Mouse (Mus musculus) kidney, adult 11 months (tissue): ENCODE data around the gene Gm42878.

Experiments used
- DNase-seq: peaks from one replicate; pipeline ENCODE4 v3.0.0; 2022

Gene Gm42878

DNA sequence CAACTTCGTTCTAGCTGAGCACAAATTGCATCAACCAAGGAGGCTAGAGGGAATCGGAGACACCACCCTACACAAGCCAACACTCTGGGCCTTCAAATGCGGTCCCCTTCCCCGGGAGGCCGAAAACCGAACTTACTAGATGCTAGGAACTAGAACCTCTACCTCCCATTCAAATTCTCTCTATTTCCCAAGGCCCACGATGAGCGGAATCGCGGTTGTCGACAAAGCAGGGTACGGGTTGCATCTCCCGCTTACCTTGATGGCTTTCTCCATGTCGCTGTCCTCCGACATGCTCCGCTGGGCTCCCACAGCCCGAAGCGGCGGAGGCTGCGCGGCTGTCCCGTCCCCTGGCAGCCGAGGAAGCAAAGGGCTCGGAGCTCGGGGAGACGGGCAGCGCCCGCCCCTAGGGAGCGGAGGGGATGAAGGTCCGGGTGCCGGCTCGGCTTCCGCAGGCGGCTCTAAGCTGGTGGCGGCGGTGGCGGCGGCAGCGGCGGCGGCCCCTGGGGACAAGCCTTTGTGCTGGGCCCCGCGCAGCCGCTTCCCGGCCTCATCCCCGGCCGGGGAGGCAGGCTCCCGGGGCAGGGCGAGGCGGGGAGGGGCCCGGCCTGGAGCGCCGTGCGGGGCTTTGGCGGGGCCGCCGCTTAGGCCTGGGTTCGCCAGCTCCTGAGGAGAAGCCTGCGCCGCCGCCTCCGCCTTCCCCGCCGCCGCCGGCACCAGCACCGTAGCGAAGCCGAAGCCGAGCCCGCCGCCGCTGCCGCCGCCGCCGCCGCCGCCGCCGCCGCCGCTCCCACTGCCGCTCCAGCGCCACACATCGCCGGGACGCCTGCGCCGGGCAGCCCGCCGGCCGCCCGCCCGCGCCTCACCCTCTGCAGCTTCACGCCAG, at the start of gene Gm42878, which contains the start of gene Adam1a:
TSS of gene Gm42878 (minus strand) at position 573 of the 883 bp plus-strand sequence.
TSS of gene Adam1a (minus strand) at position 573 of the 883 bp plus-strand sequence.
- no peak for DNase-seq

DNA sequence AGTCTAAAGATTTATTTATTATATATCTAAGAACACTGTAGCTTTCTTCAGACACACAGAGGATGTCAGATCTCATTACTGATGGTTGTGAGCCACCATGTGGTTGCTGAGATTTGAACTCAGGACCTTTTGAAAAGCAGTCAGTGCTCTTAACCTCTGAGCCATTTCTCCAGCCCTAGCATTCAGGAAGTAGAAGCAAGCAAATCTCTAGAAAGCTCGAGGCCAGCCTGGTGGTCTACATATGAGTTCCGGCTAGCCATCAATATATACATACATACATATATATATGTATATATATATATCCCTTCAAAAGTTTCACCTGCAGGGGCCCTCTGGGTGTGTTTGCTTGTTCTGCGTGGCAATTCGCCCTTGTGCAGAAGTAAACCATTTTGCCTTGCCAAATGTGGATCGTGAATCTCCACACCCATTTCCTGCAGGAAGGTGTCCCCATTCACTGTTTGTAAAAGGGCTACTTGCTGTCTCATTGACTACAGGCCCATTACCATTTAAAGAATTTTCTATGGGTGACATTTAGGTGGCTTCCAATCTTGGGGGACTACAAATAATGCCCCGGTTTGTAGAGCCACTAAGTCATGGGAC, 49.5 kb upstream of the Gm42878 start:
- no peak for DNase-seq

DNA sequence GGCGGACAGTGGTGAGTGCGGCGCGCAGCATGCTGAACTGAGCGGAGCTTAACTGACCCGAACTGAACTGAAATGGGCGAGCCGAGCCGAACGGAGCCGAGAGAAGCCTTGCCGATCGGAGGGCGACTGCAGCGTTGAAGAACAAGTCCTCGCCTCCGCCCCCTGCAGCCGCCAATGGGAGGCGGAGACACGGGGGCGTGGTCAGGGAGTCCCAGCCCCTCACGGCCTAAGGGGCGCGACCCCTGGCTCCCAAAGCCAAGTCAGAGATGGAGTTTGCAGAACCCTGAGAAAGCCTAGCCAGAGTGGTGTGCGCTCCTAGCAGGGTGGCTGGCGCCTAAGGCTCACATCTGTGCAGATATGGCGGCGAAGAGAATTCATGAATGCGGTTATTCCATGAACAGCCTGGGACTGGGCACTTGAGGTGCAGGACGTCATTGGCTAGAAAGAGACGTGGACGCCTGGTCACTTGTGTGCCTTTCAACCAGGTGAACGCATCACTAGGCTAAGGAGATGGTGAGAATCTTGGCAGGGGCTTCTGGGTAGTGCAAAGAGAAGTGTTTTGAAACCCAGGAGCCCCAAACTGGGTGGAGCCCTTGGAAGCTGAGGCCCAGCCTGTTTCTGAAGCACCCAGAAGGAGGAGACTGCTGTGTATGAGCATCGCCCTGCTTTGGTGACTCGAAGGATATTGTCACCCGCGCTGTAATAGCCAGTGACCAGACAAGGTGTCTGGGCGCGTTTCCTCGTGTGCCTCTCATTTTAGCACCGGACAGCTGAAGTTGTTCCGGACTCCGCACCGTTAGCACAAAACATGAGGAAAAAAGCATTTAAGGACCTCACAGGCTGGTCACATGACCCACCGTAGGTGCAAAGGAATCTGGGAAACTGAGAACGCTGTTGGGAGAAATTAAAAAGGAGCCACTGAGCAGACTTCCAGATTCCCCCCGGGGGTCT, 48.4 kb upstream of the Gm42878 start, which contains the start of gene Aldh2:
TSS of gene Aldh2 (minus strand) at position 374 of the 951 bp plus-strand sequence.
- DNase-seq = peak; percentile 92

DNA sequence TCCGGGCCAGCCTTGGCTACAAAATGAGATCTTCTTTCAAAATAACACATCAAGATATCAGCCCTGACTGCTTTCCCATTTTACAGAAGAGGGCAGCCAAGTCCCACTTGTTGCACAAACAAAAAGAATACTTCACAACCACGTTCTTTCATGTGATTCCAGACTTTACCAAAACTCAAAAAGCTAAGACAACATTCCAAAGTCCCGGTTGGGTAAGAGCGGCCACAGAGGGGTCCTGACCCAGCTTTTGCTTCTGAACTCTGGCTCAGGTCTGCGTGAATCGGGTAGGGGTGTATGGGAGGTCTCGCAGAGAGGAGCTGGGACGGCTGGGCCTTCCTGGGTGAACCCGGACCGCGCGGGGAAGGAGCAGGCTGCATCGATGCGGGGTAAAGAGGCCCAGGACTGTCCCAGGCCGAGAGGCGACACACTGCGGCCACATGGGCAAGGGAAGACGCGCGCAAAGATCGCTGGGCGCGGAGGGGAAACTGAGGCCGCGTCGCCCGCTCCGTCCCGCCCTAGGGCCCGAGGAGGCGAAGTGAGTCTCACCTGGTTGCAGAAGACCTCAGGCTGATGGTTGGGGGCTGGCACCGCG, 47.6 kb upstream of the Gm42878 start:
- DNase-seq = no peak

DNA sequence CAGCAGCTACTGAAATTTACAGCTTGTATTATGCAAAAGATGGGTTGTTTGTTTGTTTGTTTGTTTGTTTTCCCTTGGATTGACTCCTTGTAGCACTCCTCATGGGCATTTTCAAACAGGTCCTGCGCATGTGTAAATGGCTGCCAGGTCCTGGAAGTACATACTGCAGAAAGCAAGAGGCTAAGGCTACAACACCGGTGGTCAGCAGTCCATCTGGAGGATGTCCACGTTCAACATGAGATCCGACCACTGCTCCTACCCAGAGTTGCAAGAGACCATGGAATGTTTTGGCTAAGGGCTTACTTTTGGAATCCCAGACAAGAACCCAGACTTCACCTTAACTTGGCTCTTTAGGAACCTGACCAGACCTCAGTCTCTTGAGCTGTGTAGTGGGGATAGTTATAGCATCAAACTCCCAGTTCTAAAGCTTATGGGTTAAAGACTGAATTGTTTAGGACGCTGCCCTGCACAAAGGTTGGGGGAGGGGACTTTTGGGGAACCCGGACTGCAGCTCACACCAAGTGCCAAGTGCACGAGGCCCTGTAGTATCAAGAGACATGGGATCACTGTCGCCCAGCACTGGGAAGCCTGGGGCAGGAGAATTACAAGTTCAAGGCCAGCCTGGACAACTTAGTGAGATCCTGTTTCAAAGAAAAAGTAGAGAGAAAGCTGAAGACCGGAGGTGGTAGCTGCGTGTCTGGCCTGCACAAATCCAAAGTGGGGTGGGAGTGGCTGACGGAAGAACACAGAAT, 47.0 kb upstream of the Gm42878 start:
- DNase-seq = no peak

DNA sequence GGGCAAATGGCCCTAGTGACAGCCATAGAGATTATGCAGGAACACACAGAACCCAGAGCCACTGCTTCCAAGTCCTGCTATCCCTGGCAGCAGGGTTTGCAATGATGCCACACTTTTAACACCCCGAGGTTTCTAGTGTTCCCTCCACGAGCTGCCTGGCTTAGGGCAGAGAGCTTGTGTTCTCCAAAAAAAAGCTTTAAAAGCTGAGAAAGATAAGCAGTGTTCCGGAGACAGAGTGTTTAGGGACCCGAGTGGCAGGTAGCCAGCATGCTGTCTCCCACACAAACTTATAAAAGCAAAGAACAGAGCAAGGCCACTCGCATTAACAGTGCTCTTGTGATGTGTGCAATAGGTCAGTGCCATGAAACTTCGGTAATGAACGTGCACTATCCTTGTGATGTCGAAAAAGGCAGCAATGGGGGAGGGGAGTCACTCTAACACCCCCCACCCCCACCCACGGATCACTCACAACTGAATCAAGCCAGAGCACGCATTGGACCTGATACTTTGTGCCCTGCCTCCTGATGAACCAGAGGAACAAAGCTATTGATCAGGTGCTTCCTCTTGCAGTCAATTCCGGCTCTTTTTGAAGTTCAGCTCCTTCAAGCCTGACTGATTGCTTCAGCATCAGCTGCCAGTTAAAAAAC, 46.3 kb upstream of the Gm42878 start:
- no peak for DNase-seq

DNA sequence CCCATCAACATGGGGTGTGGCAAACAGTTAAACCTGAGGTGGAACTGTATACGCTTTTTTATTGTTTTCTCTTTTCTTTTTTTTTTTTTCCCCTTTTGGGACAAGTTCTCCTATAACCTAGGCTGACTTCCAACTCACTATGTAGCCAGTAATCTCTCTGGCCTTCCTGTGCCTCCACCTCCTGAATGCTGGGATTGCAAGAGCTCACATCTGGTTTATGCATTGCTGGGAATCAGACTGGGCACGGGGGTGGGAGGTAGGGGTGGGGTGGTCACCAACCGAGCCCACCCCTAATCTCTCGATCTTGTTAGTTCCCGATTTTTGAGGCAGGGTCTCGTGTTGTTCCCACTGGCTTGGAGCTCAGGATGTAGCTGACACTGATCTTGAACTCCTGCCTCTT, 44.6 kb upstream of the Gm42878 start:
- DNase-seq = no peak

DNA sequence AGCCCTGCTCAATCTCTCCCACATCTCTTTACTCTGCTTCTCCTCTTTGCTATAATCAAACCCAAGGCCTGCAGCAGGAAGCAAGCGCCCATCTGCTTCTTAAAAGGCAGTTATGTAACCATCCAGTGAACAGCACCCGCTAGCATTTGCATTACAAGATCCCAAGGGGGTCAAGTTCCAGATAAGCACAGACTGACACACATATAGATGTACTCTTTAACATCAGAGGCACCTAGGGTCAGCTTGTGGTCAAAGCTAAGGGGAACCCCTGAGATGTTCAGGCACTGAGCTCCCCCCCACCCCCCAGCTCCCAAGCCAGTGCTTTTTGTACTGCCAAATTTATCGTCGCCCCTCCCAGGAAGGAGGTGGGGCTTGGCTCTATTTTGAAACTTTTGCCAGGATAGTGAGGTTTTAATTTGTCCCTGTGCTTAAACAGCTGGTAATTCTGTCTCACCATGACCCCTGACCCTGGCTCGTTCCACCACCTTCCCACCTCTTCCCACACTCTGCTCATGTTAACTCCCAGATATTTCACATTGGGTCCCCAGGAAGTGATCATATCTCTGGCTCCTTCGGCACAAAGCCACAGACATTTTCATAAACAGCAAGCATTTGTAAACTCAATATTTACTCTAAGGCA, 41.2 kb upstream of the Gm42878 start:
- peak; percentile 39 for DNase-seq

DNA sequence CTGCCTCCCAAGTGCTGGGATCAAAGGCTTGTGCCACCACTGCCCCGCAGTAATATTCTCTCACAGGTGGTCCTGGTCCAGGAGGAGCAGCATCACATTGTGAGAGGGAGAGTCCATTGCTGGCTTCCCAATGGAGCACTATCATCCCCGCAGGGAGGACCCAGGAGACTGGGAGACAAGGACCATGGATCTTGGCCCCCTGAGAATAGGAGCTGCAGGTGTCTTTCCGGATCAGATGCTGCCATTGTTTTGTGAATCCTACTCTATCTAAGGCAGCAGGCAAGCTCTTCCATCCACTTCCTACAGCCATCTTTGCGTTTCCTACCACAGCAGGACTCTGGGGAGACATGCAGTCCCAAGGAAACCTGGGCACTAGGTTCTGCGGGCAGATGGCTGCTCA, 40.4 kb upstream of the Gm42878 start:
- no peak for DNase-seq

DNA sequence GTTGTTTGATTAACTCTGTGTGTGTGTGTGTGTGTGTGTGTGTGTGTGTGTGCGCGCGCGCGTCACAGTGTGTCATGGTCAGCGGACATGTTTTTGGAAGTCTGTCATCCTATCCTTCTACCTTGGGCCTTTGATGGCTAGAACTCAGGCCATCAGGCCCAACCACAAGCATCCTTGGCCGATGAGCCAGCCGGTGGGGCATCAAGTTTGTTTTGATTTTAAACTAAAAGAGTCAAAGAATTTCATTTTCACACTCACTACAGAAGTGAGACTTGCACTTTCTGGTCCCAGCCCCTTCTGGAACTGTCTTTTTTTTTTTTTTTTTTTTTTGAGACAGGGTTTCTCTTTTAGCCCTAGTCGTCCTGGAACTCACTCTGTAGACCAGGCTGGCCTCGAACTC, 39.7 kb upstream of the Gm42878 start:
- DNase-seq = no peak

DNA sequence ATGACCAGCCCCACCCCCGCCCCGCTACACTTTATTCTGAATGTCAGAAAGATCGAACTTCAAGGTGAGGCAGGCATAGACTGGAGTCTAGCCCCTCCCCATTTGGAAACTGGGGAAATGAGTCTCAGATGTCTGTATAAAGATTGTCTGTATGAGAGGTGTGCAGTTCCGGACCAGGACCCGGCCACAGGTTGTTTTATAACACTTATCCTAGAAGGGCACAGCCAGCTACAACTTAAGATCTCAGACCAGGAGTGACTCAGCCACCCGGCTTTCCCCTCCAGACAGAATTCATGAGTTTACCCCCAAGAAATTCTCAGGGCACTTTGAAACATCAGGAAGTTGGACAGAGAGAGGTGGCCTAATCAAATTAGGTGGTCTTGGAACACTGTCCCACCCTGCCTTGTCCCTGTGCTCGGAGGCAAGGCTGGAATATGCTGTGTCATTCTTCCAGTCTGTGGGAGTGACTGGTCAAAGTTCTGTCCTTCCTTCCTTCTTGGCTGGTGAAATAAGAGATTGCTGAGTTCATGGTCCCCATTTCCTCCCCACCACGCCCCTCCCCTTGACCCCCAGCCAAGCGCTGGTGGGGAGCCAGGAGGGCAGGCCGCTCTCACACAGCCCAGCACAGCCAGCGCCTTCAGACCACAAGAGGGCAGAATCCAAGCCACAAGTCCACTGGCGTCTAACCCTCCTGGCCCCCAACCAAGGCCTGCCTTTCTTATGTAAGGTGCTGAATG, 38.7 kb upstream of the Gm42878 start:
- peak; percentile 98 for DNase-seq

DNA sequence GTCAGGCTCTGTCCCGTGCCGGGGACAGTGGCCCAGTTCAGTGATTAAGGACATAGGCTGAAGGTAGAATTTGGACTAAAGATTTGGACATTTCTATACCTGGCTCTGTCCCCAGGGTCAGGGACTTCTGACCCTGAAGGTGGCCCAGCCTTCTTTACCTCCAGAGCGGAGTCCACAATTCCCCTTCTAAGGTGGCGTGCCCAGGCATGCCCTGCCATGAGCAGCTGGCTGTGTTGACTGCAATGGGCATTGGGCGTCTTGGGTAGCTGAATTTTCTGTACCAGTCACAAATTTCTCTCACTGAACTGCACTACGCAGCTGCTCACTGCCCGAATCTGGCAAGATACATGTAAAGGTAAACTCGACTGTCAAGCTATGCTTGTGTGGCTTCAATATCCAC, 36.7 kb upstream of the Gm42878 start:
- no peak for DNase-seq

DNA sequence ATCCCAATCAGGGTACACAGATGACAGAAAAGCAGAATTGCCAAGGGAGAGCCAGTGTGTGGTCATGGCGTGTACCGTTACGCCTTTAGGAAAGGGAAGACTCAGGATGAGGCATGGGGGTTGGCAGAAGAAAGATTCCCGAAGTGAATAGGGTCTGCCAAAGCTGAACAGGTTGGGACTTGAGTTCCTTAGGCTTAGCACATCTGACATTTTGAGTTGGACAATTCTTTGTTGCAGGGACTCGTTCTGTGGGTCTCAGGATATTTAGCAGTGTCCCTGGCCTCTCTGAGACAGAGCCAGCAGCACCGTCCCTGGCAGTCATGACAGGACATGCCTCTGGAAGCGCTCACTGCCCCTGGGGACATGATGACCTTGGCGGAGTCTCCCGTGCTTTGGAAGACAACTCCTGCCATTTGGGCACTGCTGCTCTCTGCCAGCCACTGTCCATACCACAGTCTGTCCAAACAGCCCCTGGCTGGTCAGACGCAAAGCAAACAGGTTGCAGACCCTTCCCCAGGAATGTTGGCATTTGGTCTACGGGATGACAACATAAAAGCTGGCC, 31.7 kb upstream of the Gm42878 start:
- no peak for DNase-seq

DNA sequence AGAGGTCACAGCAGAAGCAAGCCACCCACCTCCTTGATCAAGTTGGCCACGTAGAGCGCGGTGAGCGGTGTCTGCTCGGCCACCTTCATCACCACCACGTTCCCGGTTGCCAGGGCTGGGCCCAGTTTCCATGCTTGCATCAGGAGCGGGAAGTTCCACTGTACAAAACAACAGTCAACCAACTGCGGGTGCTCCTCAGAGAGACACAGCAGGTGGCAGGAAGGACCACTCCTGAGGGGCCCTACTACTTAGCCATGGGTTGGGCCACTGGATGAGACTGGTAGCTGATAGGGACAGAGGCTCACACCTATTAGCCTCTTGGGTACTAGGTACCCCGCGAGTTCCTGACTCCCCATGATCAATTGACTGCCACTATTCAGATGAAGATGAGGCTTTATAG, 30.6 kb upstream of the Gm42878 start:
- no peak for DNase-seq

DNA sequence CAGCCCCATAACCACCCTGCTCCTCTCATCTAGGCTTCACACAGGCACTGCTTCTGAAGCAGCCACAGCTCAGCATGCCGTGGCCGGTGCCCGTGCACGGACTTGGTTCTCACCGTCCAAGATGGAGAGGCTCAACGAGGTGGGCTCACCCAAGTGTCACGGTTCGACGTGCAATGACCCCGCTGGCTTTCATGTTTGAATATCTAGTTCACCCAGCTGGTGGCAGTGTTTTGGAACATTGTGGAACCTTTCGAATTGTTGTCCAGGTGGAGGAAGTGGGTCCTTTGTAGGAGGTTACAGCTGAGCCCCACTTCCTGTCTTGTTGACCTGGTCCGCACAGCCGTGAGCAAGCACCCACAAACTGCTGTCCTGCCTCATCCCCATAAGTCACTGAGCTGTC, 28.9 kb upstream of the Gm42878 start:
- no peak for DNase-seq

DNA sequence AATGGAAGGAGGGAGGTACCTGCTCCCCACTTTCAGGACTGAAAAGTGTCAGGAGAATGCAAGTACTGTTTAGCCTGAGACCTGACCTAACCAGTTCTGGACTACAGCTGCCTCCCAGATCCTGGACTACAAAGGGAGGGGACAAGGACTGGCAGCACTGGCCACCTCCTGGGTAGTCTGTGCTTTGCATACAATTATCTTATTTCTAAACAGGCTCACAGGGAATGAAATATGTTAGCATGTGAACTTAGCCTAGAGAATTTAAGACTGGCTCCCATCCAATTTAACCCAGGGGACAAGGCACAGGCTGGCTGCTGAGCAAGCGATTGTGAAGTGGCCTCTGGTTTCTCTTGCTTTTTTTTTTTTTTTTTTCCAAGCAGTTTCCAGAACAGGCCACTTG, 25.5 kb upstream of the Gm42878 start:
- DNase-seq = no peak

DNA sequence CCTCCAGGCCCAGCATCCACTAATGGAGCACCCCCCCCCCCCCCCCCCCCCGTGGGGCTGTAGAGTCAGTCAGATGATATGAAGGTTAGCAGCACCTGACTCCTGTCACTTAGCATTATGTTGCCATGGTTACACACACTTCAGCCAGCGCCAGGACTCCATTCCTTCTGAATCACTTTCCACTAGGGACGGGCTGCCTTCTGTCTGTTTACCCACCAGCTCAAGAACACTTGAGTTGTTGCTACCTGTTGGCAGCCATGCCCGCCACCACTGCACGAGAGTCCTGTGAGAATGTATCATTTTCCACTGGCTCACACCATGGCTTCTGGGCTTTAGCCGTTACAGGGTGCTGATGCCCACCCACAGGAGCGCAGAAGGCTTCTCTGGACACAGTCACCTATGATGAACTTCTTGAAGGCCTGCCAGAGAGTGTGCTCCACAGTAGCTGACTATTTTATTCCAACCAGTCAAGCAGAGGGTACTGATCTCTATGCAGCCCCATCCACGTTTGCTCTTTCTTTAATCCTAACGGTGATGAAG, 24.7 kb upstream of the Gm42878 start:
- DNase-seq = no peak

DNA sequence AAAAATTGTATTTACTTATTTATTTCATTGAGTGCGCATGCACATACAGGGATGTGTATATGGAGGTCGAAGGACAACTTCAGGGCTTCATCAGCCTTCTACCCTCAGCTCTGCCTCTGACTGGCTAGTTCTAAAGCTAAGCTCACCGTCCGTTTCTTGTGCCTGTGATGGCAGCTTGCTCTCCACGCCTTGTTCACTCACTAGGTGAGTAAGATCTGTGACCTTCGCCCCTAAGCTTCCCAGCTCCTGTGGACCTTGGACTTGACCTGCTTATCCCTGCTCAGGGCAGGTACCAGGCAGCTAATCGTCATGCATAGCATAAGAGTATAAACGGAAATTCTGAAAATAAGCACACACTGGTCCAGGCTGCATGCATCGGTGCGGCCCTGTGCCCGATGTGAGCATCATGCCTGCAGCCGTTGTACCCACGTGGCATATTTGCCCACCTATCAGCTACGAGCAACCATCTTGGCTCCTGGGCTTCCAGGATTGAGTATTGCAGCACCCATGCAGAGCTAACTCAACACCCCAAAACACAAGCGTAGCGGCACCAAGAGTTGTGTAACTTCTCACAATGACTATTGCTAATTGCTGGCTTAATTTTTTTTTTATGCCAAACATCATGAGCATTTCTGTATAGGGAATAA, 20.9 kb upstream of the Gm42878 start:
- peak; percentile 80 for DNase-seq

DNA sequence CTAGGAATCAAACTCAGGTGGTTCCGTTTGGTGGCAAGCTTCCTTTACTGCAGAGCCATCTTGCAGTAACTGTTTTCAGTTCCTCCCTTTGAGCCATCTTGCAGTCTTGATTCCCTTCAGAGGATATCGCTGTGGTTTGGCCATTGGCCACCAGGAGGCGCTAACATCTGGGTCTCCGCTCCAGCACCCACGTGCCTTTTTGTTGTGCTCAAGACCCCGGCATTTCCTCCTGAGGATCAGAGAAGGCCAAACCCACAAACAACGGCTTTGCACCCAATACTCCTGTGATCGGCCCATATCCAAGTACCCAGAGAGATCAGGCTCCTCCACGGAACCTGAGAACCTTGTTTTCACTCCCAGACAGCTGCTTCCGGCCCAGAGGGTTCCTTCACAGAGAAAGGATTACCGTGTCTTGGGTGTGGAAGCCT, 19.2 kb upstream of the Gm42878 start:
- DNase-seq = peak; percentile 79
